Mouse (Mus musculus) right cerebral cortex, adult 2 months (tissue): ENCODE data around the gene Olfr382.
"Not testable (repeated sequence)": the region's sequence is repeated elsewhere in the genome, so short reads cannot be mapped to it uniquely, and the experiment has no call there.

Experiments
- DNase-seq, 2 experiments: peaks; one replicate each; pipeline ENCODE4 v3.0.0; 2021 to 2022; ENCODE audit warnings: low spot score in 2 of 2

Gene Olfr382

GRCm38 (mm10) chr11:73517097-73517496 is at the start of gene Olfr382:
Gene Olfr382 (minus strand): TSS chr11:73517197.
- DNase-seq: no peak

- DNase-seq: not testable (repeated sequence)
Measured at GRCm38 (mm10) chr11:73528971-73529370, 12.0 kb upstream of the Olfr382 start.

- no peak for DNase-seq
Measured at GRCm38 (mm10) chr11:73491503-73491902, 25.5 kb downstream of the Olfr382 start, which contains the start of gene Olfr381. Gene Olfr381 (minus strand): TSS chr11:73491603.
